Mouse (Mus musculus): ENCODE measurements around the gene Atxn2.

DNA sequence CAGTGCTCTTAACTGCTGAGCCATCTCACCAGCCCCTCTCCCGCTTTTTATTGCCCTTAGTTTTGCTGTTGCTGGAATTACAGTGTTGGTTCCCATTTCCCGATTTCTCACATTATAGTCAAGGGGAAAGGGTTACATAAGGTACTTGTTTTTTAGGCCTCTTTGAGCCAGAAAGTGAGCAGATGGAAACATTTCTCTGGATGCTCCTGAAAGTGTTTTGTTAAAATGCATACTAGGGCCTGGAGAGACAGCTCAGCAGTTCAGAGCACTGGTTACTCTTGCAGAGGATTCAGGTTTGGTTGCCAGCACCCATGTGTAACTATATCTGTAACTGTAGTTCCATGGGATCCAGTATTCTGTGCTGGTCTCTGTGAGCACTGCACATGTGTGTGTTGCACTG, 97.1 kb downstream of the Atxn2 start:
- TF ChIP-seq CTCF (IDR thresholded peaks at IDR 0.05; ENCODE audit: extremely low read depth, insufficient read depth, insufficient read length, insufficient replicate concordance), result no peak
- TF ChIP-seq POLR2A (IDR thresholded peaks at IDR 0.05; ENCODE audit: low read depth, low read length), result no peak
